Mouse (Mus musculus) kidney, adult 2 months (tissue): Measurements from ENCODE around the gene Tnni2.

Experiments
- CTCF ChIP-seq: fragments of 200-500 bp; conservative IDR thresholded peaks from 2 replicates; pipeline ENCODE4 v1.5.1; 2011; ENCODE audit warnings: low read depth, mild to moderate bottlenecking, control low read depth, low read length, moderate library complexity, mixed read lengths; ENCODE audit not compliant: insufficient read depth, insufficient read length
- POLR2A ChIP-seq: fragments of 200-500 bp; IDR thresholded peaks from one replicate; pipeline ENCODE4 v1.6.1; 2011; ENCODE audit warnings: low read depth, low read length, control low read depth

DNA sequence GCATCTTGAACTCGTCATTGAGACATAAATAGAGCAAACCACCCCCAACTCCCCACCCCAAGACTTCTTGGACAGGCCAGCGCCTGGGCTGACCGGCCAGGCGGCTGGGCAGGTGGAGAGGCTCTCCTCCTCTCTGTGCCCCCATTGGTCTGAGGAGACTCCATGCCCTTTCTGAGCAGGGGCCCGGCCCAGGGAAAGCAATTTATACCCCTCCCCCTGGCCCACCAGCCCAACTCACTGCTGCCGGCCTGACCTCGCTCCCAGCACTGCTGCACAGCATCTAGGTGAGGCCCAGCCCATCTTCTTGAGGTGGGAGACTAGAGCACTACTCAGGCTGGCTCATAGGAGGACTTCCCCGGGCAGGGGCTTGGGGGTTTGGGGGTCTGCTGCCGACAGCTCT, at the start of gene Tnni2:
- TF ChIP-seq POLR2A (no peak), CTCF (no peak)
